Mouse (Mus musculus) layer of hippocampus, postnatal 36 days (tissue): ENCODE measurements around the gene Mfsd2b. TPM values are rescaled to one million over a fixed set of nuclear protein-coding genes. Genes with fewer than 3 reads are reported as not detected.

Source experiments
- total RNA-seq, 2 experiments: library from RNA; stranded (reverse); gene quantifications; 2 replicates each; pipeline ENCODE4 v1.2.3; 2021

Mfsd2b gene
- total RNA-seq, 2 experiments from 2014 or later: 0.35 to 0.56 TPM

Other genes starting within 250 kb of the Mfsd2b start
- 1 to 10 TPM; 2.2 to 4.1 TPM for gene Fam228a, start 135.9 kb downstream of the Mfsd2b start, total RNA-seq
- gene Pfn4, start 105.3 kb downstream of the Mfsd2b start, total RNA-seq: 10 to 100 TPM; 10.3 to 10.6 TPM
- 10 to 100 TPM; 17.5 to 25.6 TPM for gene Fam228b, start 105.1 kb downstream of the Mfsd2b start, total RNA-seq
- gene Sf3b6, start 56.8 kb downstream of the Mfsd2b start, total RNA-seq: 10 to 100 TPM; 83.2 to 96.7 TPM
- 10 to 100 TPM; 55.8 to 57.2 TPM for gene Fkbp1b, start 32.8 kb downstream of the Mfsd2b start, total RNA-seq
- gene Wdcp, start 31.1 kb downstream of the Mfsd2b start, total RNA-seq: 10 to 100 TPM; 12.5 to 14.3 TPM
- gene Ubxn2a, start 33.3 kb upstream of the Mfsd2b start, total RNA-seq: 10 to 100 TPM; 44.3 to 46.8 TPM
- 10 to 100 TPM; 36.6 to 38.3 TPM for gene Atad2b, start 43.0 kb upstream of the Mfsd2b start, total RNA-seq